Mouse (Mus musculus) liver, postnatal 0 days (tissue): ENCODE measurements around the gene Bcl2.

ENCODE experiments used
- CTCF ChIP-seq: sonication (generic); IDR thresholded peaks from 2 replicates; pipeline ENCODE4 v1.5.1; 2016; ENCODE audit warnings: antibody characterized with exemption, low read depth
- EP300 ChIP-seq: IDR thresholded peaks from 2 replicates; pipeline ENCODE4 v1.6.1; 2016; ENCODE audit warnings: antibody characterized with exemption, low read depth, mild to moderate bottlenecking

- no peak for TF ChIP-seq CTCF
- TF ChIP-seq EP300: no peak
Observed at GRCm38 (mm10) chr1:106583245-106584241, 130.5 kb downstream of the Bcl2 start.
